Mouse (Mus musculus): Measurements from ENCODE around the gene Nr6a1.

The Nr6a1 gene

DNA sequence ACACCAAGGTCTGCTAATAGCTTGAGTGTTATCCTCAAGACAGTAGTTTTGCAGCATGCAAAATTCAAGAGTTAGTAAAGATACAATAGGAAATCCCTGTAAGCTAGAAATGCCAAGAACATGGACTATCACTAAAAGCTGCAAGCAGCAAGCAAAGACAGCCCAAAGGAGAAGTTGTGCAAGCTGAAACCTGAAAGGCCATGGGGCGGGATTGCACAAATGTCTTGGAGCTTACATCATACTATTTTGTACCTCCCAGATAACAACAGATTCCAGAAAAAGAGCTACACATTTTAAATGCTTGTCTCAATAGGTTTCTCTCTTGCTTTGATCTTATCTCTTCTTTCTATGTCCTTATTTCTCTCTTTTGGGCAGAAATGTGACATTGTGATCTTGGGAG lies 60.8 kb downstream of the Nr6a1 start:
- DNase-seq: no peak

DNA sequence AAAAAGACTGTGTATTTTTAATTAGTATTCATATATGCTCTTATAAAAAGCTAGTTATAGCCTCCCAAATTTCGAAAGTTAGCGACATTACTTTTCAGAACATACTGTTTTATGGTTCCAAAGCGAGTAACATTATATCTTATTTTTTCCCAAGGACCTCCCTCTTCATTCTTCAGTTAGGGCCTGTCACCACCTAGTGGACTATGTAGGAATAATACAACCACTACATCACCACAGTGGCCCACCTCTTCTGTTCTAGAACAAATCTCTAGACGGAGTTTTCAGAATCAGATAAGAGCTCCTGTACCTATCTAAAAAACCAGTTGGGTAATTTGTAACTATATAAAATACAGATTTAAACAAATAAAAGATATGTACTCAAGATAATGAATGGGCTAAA lies 63.5 kb downstream of the Nr6a1 start:
- DNase-seq: no peak

DNA sequence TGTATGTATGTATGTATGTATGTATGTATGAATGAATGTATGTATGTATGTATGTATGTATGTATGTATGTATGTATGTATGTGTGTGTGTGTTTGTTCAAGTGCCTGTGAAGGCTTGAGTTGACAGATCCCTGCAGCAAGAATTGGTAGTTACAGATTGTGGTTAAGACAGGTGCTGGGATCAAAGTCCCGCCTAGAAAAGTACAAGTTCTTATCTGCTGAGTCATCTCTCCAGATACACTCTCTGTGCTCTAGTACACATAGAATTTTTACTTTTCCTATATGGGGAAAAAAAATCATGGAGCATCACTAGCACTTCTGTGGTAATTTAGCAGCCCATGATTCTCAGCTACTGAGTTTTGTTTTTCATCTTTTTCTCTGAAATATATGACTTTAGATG lies 75.7 kb downstream of the Nr6a1 start:
- DNase-seq: no peak

DNA sequence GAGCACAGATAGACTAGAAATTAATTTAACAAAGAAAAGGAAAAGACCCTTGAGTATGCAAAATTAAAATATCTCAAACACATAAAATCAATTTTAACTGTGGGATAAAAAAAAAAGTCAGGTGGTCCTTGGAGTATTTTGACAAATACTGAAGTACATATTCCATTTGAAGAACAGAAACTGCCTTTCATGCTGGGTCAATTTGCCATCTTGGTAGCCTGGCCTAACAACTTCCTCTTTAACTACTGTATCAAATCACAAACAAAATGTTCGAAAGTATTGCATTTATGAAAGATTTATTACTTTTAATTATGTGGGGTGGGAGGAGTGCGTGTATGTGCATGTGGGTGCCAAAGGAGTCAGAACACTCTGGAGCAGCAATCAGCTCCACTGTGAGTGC lies 81.2 kb downstream of the Nr6a1 start:
- DNase-seq: no peak

DNA sequence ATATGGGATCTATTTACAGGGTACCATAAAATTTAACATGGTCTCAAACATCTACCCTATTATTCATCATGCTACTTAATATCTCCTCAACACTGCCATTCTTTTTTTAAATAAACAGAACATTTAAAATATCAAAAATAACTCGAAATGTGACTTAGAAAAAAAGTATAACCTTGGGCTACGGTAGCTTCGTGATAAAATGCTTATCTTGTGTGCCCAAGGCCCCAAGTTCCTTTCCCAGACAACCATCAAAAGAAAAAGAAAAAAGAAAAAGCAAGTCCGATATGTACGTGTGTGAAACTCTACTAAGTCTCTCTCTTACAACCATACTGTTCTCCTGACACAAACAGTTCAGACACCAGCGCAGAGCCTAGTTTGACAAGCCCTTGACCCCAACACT lies 92.0 kb downstream of the Nr6a1 start:
- DNase-seq: no peak

DNA sequence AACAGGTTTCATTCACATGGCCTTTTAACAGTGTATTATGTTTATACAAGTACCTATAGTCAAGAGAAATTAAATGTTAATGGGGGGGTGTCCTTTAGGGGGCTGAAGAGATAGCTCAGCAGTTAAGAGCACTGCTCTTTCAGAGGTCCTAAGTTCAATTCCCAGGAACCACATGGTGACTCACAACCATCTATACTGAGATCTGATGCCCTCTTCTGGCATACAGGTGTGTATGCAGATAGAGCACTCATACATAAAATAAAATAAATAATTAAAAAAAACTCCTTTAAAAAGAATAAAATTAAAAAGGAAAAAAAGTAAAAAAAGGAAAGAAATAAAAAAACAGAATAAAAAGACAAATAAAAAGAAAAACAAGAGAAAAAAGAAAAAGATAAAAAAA lies 95.5 kb downstream of the Nr6a1 start:
- DNase-seq: no peak

DNA sequence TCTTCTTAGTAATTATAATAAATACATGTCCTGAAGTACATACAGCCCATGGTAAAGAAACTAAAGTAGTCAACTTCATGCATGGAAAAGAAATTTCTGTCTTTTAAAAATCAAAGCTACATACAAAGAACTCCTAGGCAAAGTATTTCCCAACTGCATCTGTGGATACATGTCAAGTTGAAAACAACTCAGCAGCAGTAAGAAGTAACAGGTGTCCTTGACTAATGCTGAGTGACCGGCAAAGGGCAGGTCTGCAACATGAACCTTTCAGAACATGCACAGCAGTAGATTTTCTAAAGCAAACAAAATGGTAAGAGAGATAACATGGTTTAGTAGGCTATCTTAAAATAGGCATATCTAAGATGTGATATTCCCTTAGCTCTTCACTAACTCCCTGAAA lies 98.0 kb downstream of the Nr6a1 start:
- DNase-seq: no peak

DNA sequence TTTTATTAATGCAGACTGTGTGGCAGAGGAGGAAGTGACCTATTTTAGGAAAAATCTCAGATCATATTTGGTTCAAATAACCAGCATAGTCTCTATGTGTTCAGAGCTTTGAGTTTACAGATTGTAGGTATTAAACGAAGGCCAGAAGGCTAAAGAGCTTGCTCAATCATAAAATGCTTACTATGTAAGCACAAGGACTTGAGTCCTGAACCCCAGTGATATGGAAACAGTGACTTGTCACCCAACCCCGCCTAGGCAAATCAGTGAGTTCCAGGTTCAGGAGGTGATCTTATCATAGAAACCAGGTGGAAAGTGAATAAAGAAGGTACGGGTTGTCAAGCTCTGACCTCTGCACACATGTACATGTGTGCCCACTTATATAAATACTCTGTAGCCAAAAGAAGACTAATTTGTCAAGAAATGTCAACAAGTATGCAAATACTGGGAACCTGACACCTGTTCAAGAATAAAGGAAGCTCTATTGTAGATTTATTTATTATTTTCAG lies 99.6 kb downstream of the Nr6a1 start:
- no peak for DNase-seq

DNA sequence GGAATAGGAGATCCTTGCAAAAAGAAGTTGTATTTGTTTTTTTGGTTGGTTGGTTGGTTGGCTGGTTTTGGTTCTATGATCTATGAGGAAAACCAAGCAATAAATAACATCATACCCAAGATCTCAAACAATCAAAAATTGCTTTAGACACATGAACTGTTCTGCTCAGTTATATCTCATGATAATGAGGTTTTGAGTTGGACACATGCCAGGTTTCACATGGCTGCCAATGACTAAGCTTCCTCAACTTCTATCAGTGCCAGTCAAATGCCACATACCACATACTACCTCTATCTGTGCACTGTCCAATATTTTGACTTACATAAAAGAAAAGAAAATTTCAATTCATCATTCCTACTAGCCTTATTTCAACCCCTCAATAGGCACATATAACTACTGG lies 101.3 kb downstream of the Nr6a1 start:
- DNase-seq: no peak

DNA sequence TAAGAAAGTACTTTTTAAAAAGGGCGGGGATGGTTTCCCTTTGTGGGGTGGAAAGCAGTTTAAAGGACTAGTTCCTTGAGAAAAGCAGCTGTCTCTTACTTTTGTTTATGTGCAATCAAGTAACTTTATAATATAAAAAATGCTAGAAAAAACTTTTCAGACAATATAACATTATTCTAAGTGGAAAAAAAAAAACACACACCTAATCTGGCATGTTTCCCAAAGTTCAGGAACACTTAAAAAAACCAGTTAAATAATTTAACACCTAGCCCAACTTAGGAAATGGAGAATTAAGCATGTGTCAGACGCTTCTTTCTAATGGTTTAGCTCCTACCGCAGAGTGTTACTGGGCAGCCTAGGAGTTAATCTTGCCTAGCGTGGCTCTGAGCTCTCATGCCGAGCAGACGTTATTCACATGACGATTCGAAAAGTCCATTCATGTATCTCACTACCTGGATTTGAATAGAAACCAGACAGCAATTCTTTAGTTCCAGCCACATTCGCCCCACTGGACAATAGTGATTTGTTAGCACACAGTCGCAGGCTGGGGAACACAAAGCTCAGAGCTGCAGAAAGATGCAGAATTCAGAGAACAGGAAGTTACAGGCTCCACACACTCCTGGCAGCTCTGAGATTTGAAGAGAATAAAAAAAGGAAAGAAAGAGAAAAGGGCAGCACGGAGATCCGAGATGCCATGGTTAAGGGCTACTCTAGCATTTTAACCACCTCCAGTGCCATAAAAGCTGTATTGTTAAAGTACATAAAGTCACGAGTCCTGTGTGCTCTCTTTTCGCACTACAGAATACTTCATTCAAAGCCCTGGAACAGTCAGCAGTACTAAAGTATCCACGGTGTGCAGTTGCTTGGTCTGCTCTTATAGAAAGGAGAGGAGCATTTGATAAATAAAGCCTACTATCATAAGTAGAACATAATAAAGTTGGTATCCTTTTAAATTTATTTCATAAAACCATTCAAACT lies 102.4 kb downstream of the Nr6a1 start:
- DNase-seq: peak in 1 of 2 experiments; percentile 12

DNA sequence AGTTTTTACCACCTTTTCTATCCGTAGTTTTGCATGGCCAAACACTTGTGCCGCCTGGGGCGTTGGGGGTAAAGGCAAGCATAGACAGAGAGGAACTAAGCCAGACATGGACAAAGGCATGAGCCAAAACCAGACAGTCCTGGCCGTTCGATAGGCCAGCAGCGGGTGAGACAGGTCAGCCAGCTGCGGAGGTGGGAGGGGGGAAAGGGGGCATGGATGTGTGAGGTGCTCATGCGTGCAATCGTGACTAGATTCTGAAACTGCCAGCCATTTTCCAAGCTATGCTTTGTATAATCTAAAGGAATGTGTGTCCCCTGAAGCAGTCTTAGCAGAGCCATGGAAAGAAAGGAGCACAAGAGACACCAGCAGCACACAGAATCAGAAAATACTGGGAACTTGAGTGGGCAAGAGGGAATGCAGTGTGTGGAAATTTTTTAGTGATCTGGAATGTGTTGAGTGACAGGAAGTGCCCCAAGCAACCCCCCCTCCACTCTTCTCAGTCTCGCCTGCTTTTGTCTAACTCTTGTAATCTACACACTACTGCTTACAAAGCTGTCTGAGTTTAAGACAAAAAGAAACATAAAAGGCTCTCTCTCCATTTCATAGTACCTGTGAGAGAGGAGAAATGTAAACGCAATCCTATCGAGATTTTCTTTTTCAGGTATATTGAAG lies 103.4 kb downstream of the Nr6a1 start:
- DNase-seq: peak; percentile 10 to 25

DNA sequence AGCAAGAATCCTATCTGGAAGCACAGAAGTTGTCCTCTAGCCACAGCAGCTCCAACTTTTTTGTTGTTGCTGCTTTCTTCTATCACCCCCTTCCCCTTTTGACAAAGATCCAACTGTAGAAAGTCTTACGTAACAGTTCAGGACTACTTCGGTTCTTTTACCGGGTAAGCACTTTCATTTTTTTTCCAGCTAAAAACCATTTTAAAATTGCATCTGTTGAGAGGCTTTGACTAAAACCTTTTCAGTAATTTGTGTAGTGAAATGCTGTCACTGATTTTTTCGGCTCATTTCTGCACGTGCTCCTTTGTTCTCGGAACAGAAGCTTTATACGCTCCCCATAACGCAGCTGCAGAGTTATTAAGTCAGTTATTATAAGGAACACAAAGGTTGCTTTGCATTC lies 104.1 kb downstream of the Nr6a1 start:
- DNase-seq: no peak

DNA sequence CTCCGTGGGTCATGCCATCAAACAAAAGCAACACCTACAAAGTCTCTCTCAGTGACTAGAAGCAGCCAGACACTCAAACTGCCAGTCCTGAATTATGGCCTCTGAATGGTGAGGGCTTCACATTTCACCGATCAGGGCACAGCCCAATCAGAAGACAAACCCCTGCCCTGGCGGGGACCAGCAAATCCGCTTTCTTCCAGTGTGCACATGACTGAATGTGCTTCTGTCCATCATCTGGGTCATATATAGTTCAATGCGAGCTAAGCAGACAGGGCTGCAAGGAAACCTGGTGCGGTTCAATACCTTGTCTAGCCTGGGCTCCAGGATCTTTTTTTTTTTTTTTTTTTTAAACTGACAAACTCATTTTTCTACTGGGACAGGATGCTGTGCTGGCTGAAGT lies 104.5 kb downstream of the Nr6a1 start:
- peak; percentile 14 to 27 for DNase-seq

DNA sequence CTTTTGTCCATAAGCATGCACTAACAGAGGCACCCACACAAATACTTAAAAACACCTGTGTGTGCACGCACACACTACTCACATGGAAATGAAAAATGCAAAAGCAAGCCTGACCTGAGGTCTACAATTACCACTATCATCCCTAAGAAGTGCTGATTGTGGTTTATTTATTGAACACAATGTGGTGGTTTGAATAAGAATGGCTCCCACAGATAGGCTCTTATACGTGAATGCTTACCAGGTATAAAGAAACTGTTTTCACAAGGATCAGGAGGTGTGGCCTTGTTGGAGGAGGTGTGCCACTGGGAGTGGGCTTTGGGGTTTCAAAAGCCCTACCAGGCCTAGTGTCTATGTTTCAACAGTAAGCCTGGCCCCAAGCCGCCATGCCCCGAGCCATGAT lies 110.0 kb downstream of the Nr6a1 start:
- no peak for DNase-seq

DNA sequence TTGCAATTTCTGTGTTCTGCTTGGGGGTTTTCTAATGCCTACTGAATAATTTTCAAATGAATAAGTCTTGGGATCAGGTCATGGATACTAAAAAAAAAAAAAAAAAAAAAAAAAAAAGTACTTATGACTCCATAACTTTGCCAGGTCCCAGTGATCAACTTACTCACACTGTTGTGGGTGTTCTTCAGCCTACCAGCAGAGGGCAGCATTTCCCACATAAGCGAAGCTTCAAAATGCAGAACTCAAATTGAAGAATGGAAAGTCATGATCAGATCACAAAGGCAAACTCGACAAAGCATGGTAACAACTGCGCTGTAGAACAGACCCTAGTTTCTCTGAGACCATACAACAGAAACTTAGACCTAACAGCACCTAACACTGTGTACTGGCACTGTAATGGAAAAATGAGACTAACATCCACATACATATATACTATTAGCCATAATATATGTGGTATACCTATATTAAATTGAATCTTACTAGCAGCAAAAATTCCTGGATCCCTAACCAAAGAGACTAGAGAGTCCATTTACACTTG lies 130.3 kb downstream of the Nr6a1 start:
- DNase-seq: peak; percentile 28 to 63

DNA sequence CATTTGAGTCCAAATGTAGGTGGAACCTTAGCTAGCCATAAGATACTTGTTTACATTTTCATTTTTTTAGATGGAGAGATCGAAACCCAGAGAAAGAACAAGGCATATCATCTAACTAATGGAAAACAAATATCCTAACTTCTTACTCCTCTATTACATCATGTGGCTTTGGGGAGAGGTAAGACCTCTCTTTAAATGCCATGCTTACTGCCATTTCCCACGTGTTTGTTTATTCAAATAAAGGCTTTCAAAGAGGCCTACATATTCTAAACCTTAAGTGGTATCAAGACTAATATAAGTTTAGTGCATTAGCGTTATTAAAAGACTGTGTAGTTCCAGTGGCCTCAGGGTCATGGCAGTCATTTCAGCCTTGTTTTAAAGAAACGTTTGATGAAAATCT lies 140.2 kb downstream of the Nr6a1 start:
- DNase-seq: no peak

DNA sequence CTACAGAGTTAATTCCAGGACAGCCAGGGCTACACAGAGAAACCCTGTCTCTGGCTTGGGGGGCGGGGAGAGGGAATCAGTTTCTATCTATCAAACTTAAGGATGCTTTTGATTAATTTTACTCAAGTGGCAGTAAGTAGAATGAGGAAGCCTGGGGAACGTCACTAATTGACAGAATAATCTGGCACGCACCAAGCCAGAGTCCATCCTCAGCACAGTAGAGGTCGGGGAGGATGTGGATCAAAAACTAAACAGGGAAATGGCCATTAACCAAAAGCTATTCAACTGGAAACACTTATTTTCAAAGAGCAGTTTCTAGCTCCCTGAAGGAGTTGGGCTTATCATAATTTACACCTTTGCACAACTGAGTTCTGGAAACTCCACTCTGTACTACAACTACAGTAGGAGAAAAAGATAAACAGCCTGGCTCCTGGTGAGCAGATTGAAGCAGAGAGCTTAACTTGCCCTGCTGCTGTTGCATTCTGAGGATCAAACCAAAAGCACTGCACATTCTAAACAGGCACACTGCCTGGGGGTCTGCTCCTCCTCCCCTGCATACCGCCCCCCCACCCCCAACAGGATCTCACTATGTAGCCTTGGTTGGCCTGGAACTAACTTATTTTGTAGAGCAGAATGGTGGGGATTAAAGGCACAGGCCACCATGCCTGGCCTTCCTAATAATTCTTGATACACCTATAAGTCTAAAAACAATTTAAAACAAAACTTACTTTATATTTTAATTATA lies 141.1 kb downstream of the Nr6a1 start:
- DNase-seq: no peak

DNA sequence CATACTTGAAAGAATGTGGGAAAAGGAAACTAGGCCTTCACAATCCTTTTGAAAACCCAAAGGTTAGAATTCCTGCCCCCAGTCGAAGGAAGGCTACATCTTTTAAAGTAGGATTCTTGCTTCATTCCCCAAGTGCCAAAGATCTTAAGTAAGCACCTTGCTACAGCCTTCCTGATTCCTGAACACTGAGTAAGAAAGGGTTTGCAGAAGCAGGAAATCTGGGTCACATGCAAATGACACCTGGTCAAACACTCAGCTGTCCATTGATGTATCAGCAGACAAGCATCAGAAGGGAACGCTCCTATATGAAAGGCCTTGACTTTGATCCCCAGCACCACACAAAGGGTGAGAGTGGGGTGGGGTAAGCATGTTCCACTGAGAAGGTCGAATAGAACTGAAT lies 142.4 kb downstream of the Nr6a1 start:
- no peak for DNase-seq

DNA sequence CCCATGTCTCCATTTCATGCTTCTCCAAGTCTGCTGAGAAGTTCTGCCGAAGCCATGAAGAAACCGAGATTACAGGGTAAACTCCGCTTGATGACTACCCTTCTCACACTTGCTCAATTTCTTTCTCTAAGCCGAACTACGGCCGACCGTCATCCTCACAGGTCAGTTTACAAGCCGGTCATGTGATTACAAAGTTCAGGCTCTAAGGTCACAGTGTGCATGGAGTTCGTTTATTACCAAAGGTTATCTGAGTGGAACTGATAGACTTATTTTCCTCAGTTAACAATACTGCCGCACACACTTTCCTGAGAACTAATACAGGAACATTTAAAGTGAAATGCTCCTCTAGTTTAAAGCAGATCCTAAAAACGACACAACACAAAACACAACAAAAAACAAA lies 143.1 kb downstream of the Nr6a1 start:
- DNase-seq: no peak

DNA sequence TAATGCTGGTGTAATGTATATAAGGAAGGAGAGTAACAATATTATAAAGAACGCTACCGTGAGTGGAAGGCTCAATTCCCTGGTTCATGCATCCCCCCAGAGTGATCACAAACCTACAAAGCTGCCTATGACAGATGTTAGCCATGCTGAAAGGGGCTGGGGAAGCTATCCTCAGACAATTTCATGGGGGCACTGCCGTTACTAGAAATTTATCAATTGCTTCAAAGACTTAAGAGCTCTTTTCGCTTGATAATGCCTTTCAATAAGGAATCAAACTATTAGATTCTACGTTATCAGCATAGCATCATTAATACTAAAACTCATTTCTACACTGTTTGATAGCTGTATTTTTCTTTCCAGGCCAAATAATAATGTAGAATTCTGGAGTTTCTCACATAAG lies 144.1 kb downstream of the Nr6a1 start:
- no peak for DNase-seq

DNA sequence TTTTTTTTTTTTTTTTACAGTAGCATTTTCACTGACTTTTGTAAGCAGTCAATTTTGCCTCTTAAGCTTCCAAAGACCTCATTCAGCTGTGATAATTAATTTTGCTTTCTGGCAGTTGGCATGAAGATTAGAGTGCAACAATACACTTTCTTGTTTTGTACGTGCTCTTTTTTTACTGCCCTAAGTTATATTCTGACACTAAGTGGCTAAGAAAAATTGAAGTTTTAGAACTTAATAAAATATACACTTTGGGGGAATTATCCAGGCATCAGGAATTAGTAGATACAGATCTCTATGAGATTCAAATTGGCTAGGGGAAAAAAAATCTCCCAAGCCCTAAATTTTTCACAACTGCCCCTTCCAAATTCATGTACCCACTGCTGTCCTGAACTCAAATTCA lies 144.8 kb downstream of the Nr6a1 start:
- DNase-seq: no peak

DNA sequence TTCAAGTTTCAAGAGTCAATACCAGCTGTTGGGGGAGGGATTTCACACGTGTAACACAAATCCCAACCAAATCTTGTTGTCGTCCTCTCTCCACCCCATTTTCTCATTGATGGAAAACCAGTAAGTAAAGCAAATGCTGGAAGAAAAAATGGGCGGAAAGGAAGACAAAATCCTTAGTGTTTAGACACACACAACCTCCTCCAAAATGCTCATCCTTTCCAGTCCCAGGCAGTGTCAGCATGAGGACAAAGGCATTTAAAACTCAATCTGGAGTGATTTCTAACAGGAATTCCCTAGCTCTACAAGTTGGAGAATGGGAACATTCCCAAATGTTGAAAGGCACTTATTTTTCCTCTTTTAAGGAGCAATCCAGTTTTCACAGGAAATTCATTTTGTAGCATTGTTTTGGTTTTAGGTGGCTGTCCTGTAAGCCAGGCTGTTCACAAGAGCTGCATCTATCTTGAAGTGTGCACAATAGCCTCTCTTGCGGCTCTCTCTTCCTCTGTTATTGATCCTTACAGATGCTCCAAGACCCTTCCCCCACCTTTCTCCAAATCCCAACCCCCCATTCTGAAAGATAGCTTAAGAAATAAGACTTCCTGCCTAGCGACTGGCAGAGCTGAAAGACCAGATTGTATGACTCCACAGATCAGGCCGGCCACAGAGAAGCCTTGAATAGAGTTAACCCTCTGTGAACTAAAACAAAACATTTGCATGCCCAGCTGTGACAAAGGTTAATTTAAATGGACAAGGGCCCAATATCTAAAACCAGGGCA lies 145.4 kb downstream of the Nr6a1 start:
- DNase-seq: no peak

Data from spleen, adult 18-20 months (tissue).